Mouse (Mus musculus): ENCODE data around the gene Cth.

DNA sequence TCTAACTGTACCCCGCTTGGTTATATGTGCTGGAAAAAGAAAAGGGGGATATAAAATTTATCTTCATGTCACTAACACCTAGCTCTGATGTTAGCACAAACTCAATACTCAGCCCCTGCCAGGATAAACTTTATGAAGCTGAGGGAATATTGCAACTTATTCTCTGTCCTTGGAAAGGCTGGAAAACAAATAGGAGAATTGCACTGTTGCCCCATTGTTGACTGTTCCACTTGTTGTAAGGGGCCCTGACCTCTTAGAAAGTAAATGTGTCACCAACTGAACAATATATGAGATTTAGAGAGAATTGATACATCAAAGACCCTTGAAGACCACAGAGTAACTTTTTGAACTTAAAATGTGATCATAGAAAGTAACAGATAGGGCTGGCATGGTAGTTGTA is 4.5 kb upstream of the Cth start:
- TF ChIP-seq CTCF (IDR thresholded peaks at IDR 0.05; ENCODE audit: low read depth, low read length) = no peak
- TF ChIP-seq POLR2A (IDR thresholded peaks at IDR 0.05; ENCODE audit: borderline replicate concordance, low read depth, low read length) = no peak
